Mouse (Mus musculus) thymus, adult 2 months (tissue): Measurements from ENCODE around the gene Aqp11. TPM values are rescaled to one million over a fixed set of nuclear protein-coding genes. Genes with fewer than 3 reads are reported as not detected.

Source experiments
- DNase-seq: peaks from one replicate; pipeline ENCODE4 v3.0.0; 2021
- H3K27ac ChIP-seq: fragments of 200-500 bp; 2 replicates; pipeline ENCODE4 v1.5.1; 2012; ENCODE audit warnings: low read length, control low read depth; ENCODE audit not compliant: control insufficient read depth, insufficient read depth
- H3K27me3 ChIP-seq: fragments of 200-500 bp; 2 replicates; pipeline ENCODE4 v1.6.1; 2012; ENCODE audit warnings: mild to moderate bottlenecking, low read length, moderate library complexity, mixed read lengths; ENCODE audit not compliant: control insufficient read depth, insufficient read depth
- H3K36me3 ChIP-seq: fragments of 200-500 bp; 2 replicates; pipeline ENCODE4 v1.6.1; 2012; ENCODE audit warnings: mild to moderate bottlenecking, low read length, moderate library complexity; ENCODE audit not compliant: control insufficient read depth, insufficient read depth
- H3K4me1 ChIP-seq: fragments of 200-500 bp; replicated peaks from 2 replicates; pipeline ENCODE4 v1.6.1; 2012; ENCODE audit warnings: low read length; ENCODE audit not compliant: control insufficient read depth, insufficient read depth
- H3K4me3 ChIP-seq: fragments of 200-500 bp; 2 replicates; pipeline ENCODE4 v1.5.1; 2012; ENCODE audit warnings: mild to moderate bottlenecking, low read length, control low read depth, moderate library complexity; ENCODE audit not compliant: control insufficient read depth, insufficient read depth
- CTCF ChIP-seq: fragments of 200-500 bp; IDR thresholded peaks from 2 replicates; pipeline ENCODE4 v1.5.1; 2012; ENCODE audit warnings: mild to moderate bottlenecking, control low read depth, low read length, moderate library complexity, borderline replicate concordance; ENCODE audit not compliant: control insufficient read depth, poor library complexity, insufficient read depth; ENCODE audit errors: extremely low read depth
- POLR2A ChIP-seq: fragments of 200-500 bp; IDR thresholded peaks from 2 replicates; pipeline ENCODE4 v1.6.1; 2012; ENCODE audit warnings: mild to moderate bottlenecking, low read length, control low read depth, moderate library complexity; ENCODE audit not compliant: control insufficient read depth, poor library complexity, insufficient read depth; ENCODE audit errors: extremely low read depth
- WGBS: fragments of 180-500 bp; shearing (Covaris S2); methylation state at CpG from one replicate; pipeline ENCODE4 v1.1.7; 2018; 5-methylcytosine and 5-hydroxymethylcytosine counted together
- polyA plus RNA-seq: library from polyadenylated mRNA; depleted of rRNA; stranded (reverse); fragments of >200 nt; gene quantifications from 2 replicates; pipeline ENCODE4 v1.2.3, GENCODE M21; 2012

The Aqp11 gene
- polyA plus RNA-seq, 1 experiment = 395 TPM

- Histone ChIP-seq H3K4me3 (peak overlapping the region; percentile 40), H3K27ac (peak overlapping the region; percentile 28; the same call in 1 of the 2 replicates), H3K4me1 (peaks cover 16% of the 10 kb centered on the region), H3K27me3 (no peaks in the 10 kb centered on the region), H3K36me3 (no peaks in the 10 kb centered on the region)
- TF ChIP-seq POLR2A (peak; percentile 45; the same call in 1 of the 2 replicates), CTCF (peak; percentile 91)
- peak; percentile 83 for DNase-seq
- 23% methylated on average over 28 of the region's 28 CpGs for WGBS
Observed at GRCm38 (mm10) chr7:97747787-97748497, 9.9 kb upstream of the Aqp11 start.

DNA sequence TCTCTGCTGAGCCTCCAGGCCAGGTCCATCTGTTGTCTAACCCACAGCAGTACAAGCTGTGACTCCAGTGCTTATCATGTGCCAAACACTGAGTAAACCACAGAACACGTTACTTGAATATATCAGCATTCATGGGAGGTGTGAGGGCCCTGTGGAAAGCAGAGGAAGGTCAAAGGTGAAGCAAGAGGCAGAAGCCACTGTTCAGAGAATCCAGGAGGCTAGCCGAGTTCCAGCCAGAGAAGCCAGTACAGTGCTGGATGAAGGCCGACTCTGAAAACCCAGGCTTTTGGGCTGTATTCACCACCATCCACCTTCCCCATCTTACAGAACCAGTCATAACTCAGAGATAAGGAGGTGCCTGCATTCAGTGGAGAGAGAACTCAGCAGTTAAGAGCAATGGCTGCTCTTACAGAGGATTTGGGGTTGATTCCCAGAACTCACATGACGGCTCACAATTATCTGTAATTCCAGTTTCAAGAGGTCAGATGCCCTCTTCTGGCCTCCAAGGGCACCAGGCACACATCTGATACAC, 9.2 kb upstream of the Aqp11 start:
- TF ChIP-seq POLR2A (no peak), CTCF (no peak)
- Histone ChIP-seq H3K27ac (no peak overlapping the region), H3K27me3 (no peaks in the 10 kb centered on the region), H3K36me3 (no peaks in the 10 kb centered on the region), H3K4me1 (peaks cover 20% of the 10 kb centered on the region), H3K4me3 (no peak overlapping the region)
- DNase-seq = no peak
- 92% methylated on average over 4 of the region's 4 CpGs for WGBS

- Histone ChIP-seq H3K36me3 (no peaks in the 10 kb centered on the region), H3K4me3 (no peak overlapping the region), H3K4me1 (peaks cover 25% of the 10 kb centered on the region), H3K27me3 (no peaks in the 10 kb centered on the region), H3K27ac (no peak overlapping the region)
- TF ChIP-seq POLR2A (no peak), CTCF (no peak)
- DNase-seq = peak; percentile 67
- 16% methylated on average over 3 of the region's 3 CpGs for WGBS
Observed at GRCm38 (mm10) chr7:97745299-97745698, 7.2 kb upstream of the Aqp11 start.

DNA sequence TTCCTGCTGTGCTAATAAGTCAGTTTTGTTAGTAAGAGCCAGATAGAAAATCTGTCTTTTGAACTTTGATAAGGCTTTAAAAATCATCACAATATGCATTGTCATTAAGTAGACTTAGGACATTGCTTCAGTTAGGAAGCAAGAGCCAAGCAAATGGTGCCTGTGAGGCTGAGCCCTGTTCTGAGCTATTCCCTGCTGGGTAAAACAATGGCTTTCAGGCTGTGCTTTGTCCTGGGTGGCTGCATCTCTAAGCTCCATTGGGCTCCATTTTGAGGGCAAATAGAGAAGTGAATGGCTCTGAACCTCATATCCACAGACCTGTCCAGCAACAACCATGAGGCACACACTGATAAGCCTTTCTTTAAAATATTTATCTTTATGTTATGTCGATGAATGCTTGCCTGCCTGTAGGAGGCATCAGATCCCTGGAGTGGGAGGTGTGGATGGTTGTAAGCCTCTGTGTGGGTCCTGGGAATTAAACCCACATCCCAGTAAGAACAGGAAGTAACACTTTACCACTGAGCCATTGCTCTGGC, 3.7 kb upstream of the Aqp11 start:
- Histone ChIP-seq H3K27me3 (no peaks in the 10 kb centered on the region), H3K27ac (no peak overlapping the region), H3K36me3 (no peaks in the 10 kb centered on the region), H3K4me3 (no peak overlapping the region), H3K4me1 (peaks cover 24% of the 10 kb centered on the region)
- TF ChIP-seq CTCF = no peak
- no peak for TF ChIP-seq POLR2A
- WGBS = 65% methylated on average over 1 of the region's 1 CpGs
- DNase-seq = no peak

GRCm38 (mm10) chr7:97740948-97741347, 2.9 kb upstream of the Aqp11 start:
- no peak overlapping the region for H3K4me3 ChIP-seq
- H3K4me1 ChIP-seq = peaks cover 24% of the 10 kb centered on the region
- H3K36me3 ChIP-seq = no peaks in the 10 kb centered on the region
- no peaks in the 10 kb centered on the region for H3K27me3 ChIP-seq
- 85% methylated on average over 10 of the region's 10 CpGs for WGBS
- no peak overlapping the region for H3K27ac ChIP-seq
- no peak for DNase-seq
- no peak for TF ChIP-seq CTCF

- WGBS = 7% methylated on average over 12 of the region's 12 CpGs
- DNase-seq = no peak
- Histone ChIP-seq H3K4me3 (peak overlapping the region; percentile 84), H3K4me1 (peaks cover 18% of the 10 kb centered on the region), H3K27ac (peak overlapping the region; percentile 82), H3K36me3 (peaks cover 9% of the 10 kb centered on the region; the same call in 1 of the 2 replicates), H3K27me3 (no peaks in the 10 kb centered on the region)
- 0 out of 2 replicates have a peak, but pooled peaks have one; percentile 2 for TF ChIP-seq CTCF
- TF ChIP-seq POLR2A = no peak
Observed at GRCm38 (mm10) chr7:97737256-97737637, 842 bp downstream of the Aqp11 start.
